Mouse (Mus musculus) adrenal gland, postnatal 36 days (tissue): Measurements from ENCODE around the gene Stag2. TPM values are rescaled to one million over a fixed set of nuclear protein-coding genes. Genes with fewer than 3 reads are reported as not detected.
A peak's percentile ranks its signal among the peaks of the same experiment; 100 is the strongest.

Experiments
- DNase-seq, 2 experiments: peaks; one replicate each; pipeline ENCODE4 v3.0.0; 2021; ENCODE audit warnings: mixed read lengths in 1 of 2
- long read RNA-seq, 2 experiments: library from polyadenylated mRNA; stranded (forward); transcript quantifications; one replicate each; pipeline ENCODE4 v2.0.0; 2021; ENCODE audit warnings: borderline sequencing depth in 2 of 2
- total RNA-seq, 2 experiments: library from RNA; stranded (reverse); gene quantifications; 2 replicates each; pipeline ENCODE4 v1.2.3; 2021

Stag2 gene
- 10 to 100 TPM; 79.4 to 80.6 TPM for total RNA-seq
- long read RNA-seq, experiment 1, full-length matches to known transcripts: 6 of 24 reads
- long read RNA-seq, experiment 1, partial matches to known transcripts: 9 of 24 reads
- long read RNA-seq, experiment 1, other reads (novel, unspliced or antisense): 9 of 24 reads
- long read RNA-seq, experiment 2, full-length matches to known transcripts: 1 of 1 reads
- long read RNA-seq, experiment 2, partial matches to known transcripts: 0 of 1 reads
- long read RNA-seq, experiment 2, other reads (novel, unspliced or antisense): 0 of 1 reads

DNA sequence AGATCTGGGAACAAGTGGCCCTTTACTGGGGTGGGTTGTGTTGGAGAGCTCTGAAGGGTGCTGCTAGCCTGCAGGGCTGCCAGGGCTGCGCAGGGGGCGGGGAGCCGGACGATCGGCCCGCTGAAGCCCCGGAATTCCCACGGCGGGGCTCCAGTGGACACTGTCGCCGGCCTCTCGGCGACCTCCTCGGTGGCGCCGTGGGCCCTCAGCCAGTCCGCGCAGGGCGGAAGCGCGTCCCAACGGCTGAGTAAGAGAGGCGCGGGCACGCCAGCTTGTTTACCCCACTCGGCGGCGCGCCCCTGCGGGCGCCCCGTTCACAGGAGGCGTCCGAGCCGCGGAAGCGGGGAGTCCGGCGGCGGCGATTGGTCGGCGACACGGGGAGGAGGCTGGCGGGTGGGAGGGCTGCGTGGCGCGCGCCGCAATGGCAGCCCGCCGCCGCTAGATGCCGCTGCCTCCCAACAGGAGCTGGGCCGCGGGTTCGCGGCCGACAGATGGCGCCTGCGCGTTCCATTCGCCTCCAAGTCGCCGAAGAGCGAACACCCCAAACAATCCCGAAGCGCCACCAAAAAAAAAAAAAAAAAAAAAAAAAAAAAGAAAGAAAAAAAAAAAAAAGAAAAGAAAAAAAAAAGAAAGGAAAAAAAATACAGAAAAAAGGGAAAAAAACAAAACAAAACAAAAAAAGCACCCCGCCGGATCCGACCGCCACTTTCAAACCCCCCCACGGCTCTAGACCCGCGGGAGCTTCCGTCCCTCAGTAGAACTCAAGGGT lies at the start of gene Stag2:
Gene Stag2 (plus strand): TSS at position 530 of the 769 bp plus-strand sequence.
- DNase-seq: peak; percentile 92

GRCm38 (mm10) chrX:42107137-42107536 lies 42.0 kb upstream of the Stag2 start:
- DNase-seq: peak; percentile 10 to 11

GRCm38 (mm10) chrX:42110585-42110984 lies 38.5 kb upstream of the Stag2 start:
- no peak for DNase-seq

DNA sequence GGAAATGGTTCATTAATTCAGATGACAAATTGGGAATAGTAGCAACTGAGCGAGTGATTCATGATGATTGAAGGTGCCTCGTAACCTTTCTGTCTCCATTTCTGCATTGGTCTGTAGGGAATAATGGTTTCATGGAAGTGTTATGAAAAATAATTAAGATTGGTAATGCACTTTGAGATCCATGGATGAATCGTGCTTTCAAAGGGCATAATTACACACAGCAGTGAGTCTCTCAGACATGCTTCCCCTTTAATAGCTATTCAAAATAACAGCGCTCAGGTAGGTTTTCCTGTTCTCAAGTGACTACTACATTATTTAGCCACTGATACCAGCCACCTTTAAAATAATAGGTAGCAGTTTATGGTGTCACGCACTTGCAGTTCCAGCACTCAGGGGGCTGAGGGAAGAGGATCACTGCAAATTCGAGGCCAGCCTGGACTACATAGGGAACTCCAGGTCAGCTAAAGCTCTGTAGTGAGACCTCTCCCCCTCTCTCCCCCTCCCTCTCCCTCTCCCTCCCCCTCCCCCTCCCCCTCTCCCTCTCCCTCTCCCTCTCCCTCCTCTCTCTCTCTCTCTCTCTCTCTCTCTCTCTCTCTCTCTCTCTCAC lies 29.6 kb upstream of the Stag2 start:
- DNase-seq: no peak

DNA sequence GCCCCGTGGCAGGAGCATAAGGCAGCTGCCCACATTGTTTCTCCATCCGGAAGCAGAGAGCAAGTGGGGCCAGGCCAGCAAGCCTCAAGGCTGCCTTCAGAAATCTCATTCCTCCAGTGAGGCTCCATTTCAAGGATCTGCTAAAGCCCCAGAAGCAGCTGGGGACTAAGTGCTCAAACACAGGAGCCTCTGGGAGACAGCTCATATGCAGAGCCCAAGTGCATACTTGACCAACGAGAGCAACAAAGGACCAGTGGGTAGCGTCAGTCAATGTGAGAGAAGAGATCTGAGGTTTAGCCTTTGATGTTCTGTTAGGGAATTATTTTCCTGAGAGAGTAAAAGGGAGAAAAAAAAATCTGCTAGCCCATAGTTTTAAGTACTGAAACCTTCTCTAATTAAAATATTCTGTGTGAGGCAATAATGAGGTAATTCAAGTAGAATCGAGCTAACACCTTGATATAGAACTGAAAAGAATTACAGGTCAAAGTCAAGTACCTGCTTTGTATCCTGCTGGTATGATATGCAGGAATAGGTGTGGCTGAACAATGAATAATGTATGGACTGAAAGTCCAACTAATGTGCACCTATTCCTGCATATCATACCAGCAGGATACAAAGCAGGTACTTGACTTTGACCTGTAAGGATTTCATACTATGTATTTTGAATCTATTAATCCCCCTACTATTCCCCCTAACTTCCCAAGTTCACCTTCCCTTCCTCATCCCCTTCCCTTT lies 24.0 kb upstream of the Stag2 start:
- no peak for DNase-seq

- no peak for DNase-seq
Measured at GRCm38 (mm10) chrX:42139882-42140281, 9.2 kb upstream of the Stag2 start.

DNA sequence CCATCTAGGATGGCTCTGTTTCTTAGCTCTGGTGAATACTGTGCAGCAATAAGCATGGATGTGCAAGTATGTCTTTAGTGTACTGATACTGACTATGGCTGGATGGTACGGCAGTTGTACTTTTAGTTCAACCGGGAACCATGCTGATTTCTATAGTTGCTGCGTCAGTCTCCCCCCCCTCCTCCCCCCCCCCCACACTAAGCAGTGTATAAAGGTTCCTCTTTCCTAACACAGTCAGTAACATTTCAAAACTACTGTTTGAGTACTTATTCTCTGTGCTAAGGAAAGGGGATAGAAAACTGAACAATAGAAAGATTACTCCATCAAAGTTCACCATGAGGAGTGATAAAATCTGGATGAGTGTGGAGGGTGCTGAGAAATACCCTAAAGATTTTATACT lies 6.5 kb upstream of the Stag2 start:
- DNase-seq: no peak

DNA sequence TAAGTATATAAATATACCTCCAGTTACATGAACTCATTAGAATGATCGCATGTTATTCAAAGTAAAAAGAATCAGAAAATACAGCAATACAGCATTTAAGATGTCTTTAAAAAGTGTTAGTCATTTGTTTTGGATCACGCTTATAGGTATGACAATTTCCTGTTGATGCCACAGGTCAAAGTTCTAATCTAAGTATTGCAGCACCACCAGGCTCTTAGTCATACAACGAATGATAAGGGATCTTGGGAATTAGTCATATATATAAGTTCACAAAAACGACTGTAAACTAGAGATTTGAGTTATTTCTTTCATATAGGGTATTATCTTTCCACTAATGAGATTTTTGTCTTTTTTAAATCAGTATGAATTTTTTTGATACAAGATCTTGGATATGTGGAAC lies 5.1 kb upstream of the Stag2 start:
- DNase-seq: no peak

DNA sequence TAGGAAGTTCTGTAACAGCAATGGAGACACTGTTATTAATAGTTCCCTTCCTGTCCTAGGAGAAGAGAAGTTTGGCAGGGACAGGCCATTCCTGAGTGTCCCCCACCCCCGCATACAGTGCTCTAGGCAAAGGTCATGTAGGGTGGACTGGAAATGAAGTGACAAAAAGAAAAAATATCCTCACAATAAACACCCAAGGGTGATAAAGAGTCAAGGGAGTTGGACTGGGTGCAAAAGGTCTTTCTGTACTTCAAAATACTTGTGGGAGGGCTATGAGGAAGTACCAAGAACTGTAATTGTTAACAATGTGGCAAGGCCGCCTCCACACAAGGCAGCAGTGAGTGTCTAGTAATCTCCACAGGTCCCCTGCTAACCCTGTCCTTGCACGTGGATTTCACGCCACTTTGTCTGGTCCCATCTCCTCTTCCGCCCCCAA lies 1.1 kb upstream of the Stag2 start:
- DNase-seq: peak; percentile 9 to 35

DNA sequence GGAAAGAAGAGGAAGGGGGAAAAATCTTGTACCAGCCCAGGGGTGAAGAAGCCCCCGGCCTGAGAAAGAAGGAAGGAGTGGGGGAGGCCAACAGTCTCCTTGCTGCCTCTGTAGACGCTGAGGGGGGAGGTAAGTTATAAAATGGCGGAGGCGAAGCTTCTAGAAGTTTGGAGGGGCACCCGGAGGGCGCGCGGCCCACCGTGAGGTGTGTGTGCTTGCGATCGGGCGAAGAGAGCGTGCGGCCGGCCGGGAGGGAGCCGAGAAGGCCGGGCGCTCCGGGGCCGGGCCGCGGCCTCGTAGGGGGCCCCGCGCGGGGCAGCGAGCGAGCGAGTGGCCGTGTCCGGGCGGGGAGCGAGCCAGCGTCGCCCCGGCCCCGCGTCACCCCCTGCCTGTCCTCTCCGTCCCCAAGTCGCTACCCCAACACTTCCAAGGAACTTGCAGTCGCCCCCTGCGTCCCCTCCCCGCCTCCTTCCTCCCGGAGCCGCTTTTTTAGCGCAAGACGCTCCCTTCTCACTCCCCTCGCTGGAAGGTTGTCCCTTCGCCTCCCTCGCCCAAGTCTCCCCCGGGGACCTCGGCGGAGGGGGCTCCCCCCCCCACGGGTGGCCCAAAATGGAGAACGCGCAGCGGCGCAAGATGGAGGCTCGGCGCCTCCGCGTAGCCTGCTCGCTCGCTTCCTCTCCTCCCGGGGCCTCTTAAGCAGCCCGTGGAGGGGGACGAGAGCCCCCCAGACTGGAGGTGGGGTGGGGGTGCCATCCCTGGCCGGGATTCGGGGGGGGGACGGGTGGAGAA lies 634 bp downstream of the Stag2 start:
- DNase-seq: peak; percentile 58 to 73

- peak; percentile 80 to 87 for DNase-seq
Measured at GRCm38 (mm10) chrX:42150346-42151023, 1.4 kb downstream of the Stag2 start.

DNA sequence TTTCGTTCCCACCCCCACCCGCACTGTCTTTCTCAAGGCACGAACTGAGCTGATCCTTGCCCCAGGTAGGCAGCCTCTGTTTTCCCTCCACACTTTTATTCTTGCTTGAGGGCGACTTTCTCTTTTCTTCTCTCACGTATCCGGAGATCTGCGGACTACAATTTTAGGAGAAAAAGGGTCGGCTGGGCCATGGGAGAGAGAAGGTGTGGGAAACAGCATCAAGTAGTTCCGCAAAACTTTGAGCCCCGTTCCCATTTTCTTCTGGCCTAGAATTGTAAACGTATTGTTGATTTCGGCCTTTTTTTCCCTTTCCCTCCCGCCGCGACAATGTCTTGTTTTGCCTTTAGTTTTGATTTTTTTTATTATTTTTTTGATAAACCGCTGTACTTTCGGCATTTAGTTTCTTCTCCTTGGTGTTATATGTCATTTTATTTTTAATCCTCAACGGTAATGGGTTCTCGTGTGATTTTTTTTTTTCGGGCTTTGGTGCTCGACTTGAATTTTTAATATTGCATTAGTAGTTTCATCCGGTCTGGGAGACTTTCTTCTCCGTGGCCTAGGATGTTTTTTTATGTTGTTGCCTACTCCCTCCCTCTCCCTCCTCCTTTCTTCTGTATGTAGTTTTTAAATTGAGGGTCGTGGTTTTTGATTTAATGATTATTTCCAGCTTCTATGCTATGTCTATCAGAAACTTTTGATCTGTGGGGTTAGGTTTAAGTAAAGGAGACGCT lies 2.1 kb downstream of the Stag2 start:
- peak in 1 of 2 experiments; percentile 16 for DNase-seq

GRCm38 (mm10) chrX:42151903-42152369 lies 2.8 kb downstream of the Stag2 start:
- DNase-seq: peak; percentile 86 to 90

- no peak for DNase-seq
Measured at GRCm38 (mm10) chrX:42153056-42153455, 3.9 kb downstream of the Stag2 start.

- no peak for DNase-seq
Measured at GRCm38 (mm10) chrX:42165455-42165854, 16.3 kb downstream of the Stag2 start.

GRCm38 (mm10) chrX:42170811-42171210 lies 21.7 kb downstream of the Stag2 start:
- DNase-seq: no peak

DNA sequence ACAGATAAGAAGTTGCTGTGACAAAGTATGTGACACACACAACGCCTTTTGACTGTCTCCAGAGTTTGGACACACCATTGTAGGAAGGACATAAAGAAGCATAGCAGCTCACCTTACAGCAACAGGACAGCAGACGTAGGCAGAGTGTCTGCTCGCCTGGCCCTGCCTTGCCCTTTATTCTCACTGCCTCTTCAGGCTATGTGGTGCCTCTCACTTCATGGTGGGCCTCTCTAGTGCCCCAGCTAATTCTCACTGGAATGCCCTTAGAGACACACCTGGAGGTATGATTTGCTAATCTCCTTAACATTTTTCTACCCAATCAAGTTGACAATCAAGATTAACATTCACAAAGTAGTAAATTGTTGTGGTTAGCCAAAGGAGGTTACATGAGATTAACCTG lies 38.5 kb downstream of the Stag2 start:
- no peak for DNase-seq

- no peak for DNase-seq
Measured at GRCm38 (mm10) chrX:42188825-42189426, 39.8 kb downstream of the Stag2 start.

GRCm38 (mm10) chrX:42194608-42195007 lies 45.5 kb downstream of the Stag2 start:
- no peak for DNase-seq

- DNase-seq: no peak
Measured at GRCm38 (mm10) chrX:42202482-42202881, 53.4 kb downstream of the Stag2 start.
